In genomic region chr7:100431103-100431502, GRCm38 (mm10) we compare ENCODE assay signal across 10 mouse cellular contexts. TPM values are rescaled to one million over a fixed set of nuclear protein-coding genes. Genes with fewer than 3 reads are reported as not detected.
A peak's percentile ranks its signal among the peaks of the same experiment; 100 is the strongest.
DNase-seq lines count a peak whose midpoint lies in the region; ATAC-seq lines count a peak whose summit lies in the region.
"Had no signal": no experiment of that assay in that cellular context is flagged by ENCODE, and none has a peak within 500 bp of the region (broad histone marks: within the 10 kb centered on the region; RNA-seq: fewer than 3 reads in every experiment).

No protein-coding gene starts in this region.

- H3K4me3 ChIP-seq in forebrain, embryonic 13.5 days: no peak overlapping the region
- no peak overlapping the region for H3K4me3 ChIP-seq in hindbrain, embryonic 12.5 days

- intact Hi-C loops in left cerebral cortex, postnatal 10 days (cut with DNase I): no loop called here

- no peaks in the 10 kb centered on the region for H3K4me1 ChIP-seq in forebrain, embryonic 13.5 days
- H3K4me1 ChIP-seq in hindbrain, embryonic 12.5 days: no peaks in the 10 kb centered on the region

- H3K9me3 ChIP-seq in forebrain, embryonic 13.5 days (replicated peaks): no peaks in the 10 kb centered on the region
- no peaks in the 10 kb centered on the region for H3K9me3 ChIP-seq in hindbrain, embryonic 12.5 days (replicated peaks)

- no peak for ATAC-seq in forebrain, embryonic 13.5 days
- ATAC-seq in hindbrain, embryonic 12.5 days (ENCODE audit: low FRiP score): no peak

- DNase-seq in left cerebral cortex, postnatal 10 days (ENCODE audit: extremely low spot score in 1 of 2, low spot score in 2 of 2): peak; percentile 15 to 55
- DNase-seq in left cerebral cortex, adult 8-10 months (ENCODE audit: low spot score in 2 of 2): no peak
- DNase-seq in adrenal gland, postnatal 14 days: peak; percentile 57
- DNase-seq in gastrocnemius, postnatal 25 days: peak; percentile 23
- peak; percentile 40 for DNase-seq in large intestine, adult 2 months (ENCODE audit: low read depth, low spot score)
- DNase-seq in thymus, postnatal 36 days: no peak

- H3K27me3 ChIP-seq in forebrain, embryonic 13.5 days: no peaks in the 10 kb centered on the region
- H3K27me3 ChIP-seq in hindbrain, embryonic 12.5 days: no peaks in the 10 kb centered on the region

- WGBS in large intestine, adult 2 months: 31% methylated on average over 5 of the region's 5 CpGs
- 67% methylated on average over 5 of the region's 5 CpGs for whole genome bisulfite sequencing in forebrain, embryonic 13.5 days
- 83% methylated on average over 5 of the region's 5 CpGs for WGBS in hindbrain, embryonic 12.5 days

- H3K9ac ChIP-seq in forebrain, embryonic 13.5 days: no peak overlapping the region
- no peak overlapping the region for H3K9ac ChIP-seq in hindbrain, embryonic 12.5 days

- no peak overlapping the region for H3K27ac ChIP-seq in forebrain, embryonic 13.5 days
- no peak overlapping the region for H3K27ac ChIP-seq in hindbrain, embryonic 12.5 days

- peaks cover 90% of the 10 kb centered on the region for H3K36me3 ChIP-seq in forebrain, embryonic 13.5 days (ENCODE audit: poor library complexity, severe bottlenecking)
- peaks cover 84% of the 10 kb centered on the region for H3K36me3 ChIP-seq in hindbrain, embryonic 12.5 days

- H3K4me2 ChIP-seq in forebrain, embryonic 13.5 days: no peak overlapping the region
- no peak overlapping the region for H3K4me2 ChIP-seq in hindbrain, embryonic 12.5 days (replicated peaks)

RNA-seq across cellular contexts. Expression of gene Ucp3, which starts 41.7 kb away (rescaled TPM):
- under 1 TPM; 0.69 to 0.79 TPM for total RNA-seq in left cerebral cortex, postnatal 10 days (2021)
- total RNA-seq in left cerebral cortex, adult 8-10 months (2022): 1 to 10 TPM; 2.8 to 5.7 (median 3.3) TPM
- 41.2 and 43.0 TPM in 2 replicates for total RNA-seq in adrenal gland, postnatal 14 days (2021)
- total RNA-seq in gastrocnemius, postnatal 25 days (2021): 100 to 1,000 TPM; 105 to 189 TPM
- polyA plus RNA-seq in large intestine, adult 2 months (2012; rRNA removed): 0.19 and 0.60 TPM in 2 replicates
- polyA plus RNA-seq in forebrain, embryonic 13.5 days (2015; fragmentation: Nextera tagmentation; extraction: Ambion mirVana): not detected in 2 replicates
- polyA plus RNA-seq in hindbrain, embryonic 12.5 days (2016; fragmentation: Nextera tagmentation; extraction: Ambion mirVana): not detected in 2 replicates
- total RNA-seq: hematopoietic stem cell, adult 5-6 weeks had no signal
- polyA plus RNA-seq: neural tube, embryonic 11.5 days had no signal

RNA-seq across cellular contexts. Expression of gene Ppme1, which starts 59.0 kb away (rescaled TPM):
- 100 to 1,000 TPM; 125 to 131 TPM for total RNA-seq in left cerebral cortex, postnatal 10 days (2021)
- 100 to 1,000 TPM; 187 to 234 (median 214) TPM for total RNA-seq in left cerebral cortex, adult 8-10 months (2022)
- total RNA-seq in adrenal gland, postnatal 14 days (2021): 53.4 and 55.1 TPM in 2 replicates
- 10 to 100 TPM; 22.3 to 25.2 TPM for total RNA-seq in gastrocnemius, postnatal 25 days (2021)
- 58.7 and 64.0 TPM in 2 replicates for polyA plus RNA-seq in large intestine, adult 2 months (2012; rRNA removed)
- 118 and 120 TPM in 2 replicates for polyA plus RNA-seq in forebrain, embryonic 13.5 days (2015; fragmentation: Nextera tagmentation; extraction: Ambion mirVana)
- polyA plus RNA-seq in hindbrain, embryonic 12.5 days (2016; fragmentation: Nextera tagmentation; extraction: Ambion mirVana): 102 and 111 TPM in 2 replicates

RNA-seq across cellular contexts. Expression of gene C2cd3, which starts 59.1 kb away (rescaled TPM):
- 10 to 100 TPM; 12.4 to 15.2 TPM for total RNA-seq in left cerebral cortex, postnatal 10 days (2021)
- 10 to 100 TPM; 19.9 to 27.9 (median 25.3) TPM for total RNA-seq in left cerebral cortex, adult 8-10 months (2022)
- 21.3 and 21.4 TPM in 2 replicates for total RNA-seq in adrenal gland, postnatal 14 days (2021)
- total RNA-seq in gastrocnemius, postnatal 25 days (2021): 1 to 10 TPM; 5.3 to 5.4 TPM
- polyA plus RNA-seq in large intestine, adult 2 months (2012; rRNA removed): 13.8 and 16.7 TPM in 2 replicates
- 34.7 and 35.1 TPM in 2 replicates for polyA plus RNA-seq in forebrain, embryonic 13.5 days (2015; fragmentation: Nextera tagmentation; extraction: Ambion mirVana)
- 33.2 and 37.4 TPM in 2 replicates for polyA plus RNA-seq in hindbrain, embryonic 12.5 days (2016; fragmentation: Nextera tagmentation; extraction: Ambion mirVana)

Comparison
In these comparisons a context has a peak if more than half of its experiments do, and no peak if none do; other contexts are left out.
1. DNase-seq: peak in left cerebral cortex, postnatal 10 days (2 of 2), adrenal gland, postnatal 14 days (single experiment), gastrocnemius, postnatal 25 days (single experiment) and large intestine, adult 2 months (single experiment); none in left cerebral cortex, adult 8-10 months (0 of 2) and thymus, postnatal 36 days (0 of 2).